Comparison of ENCODE assay signal across 12 mouse cellular contexts in genomic region chr6:49138159-49139051, GRCm38 (mm10).
DNase-seq lines count a peak whose midpoint lies in the region; ATAC-seq lines count a peak whose summit lies in the region.
"Had no signal": no experiment of that assay in that cellular context is flagged by ENCODE, and none has a peak within 500 bp of the region (broad histone marks: within the 10 kb centered on the region; RNA-seq: fewer than 3 reads in every experiment).

No protein-coding gene starts in this region.

- H3K27ac ChIP-seq in neural tube, embryonic 13.5 days (replicated peaks) = 0 out of 2 replicates have a peak overlapping the region, but pooled peaks have one; percentile 6
- no peak overlapping the region for H3K27ac ChIP-seq in neural tube, embryonic 15.5 days (replicated peaks)
- no peak overlapping the region for H3K27ac ChIP-seq in intestine, embryonic 14.5 days (ENCODE audit: low read depth)
- H3K27ac ChIP-seq: kidney, postnatal 0 days; midbrain, embryonic 15.5 days had no signal

- no peak for ATAC-seq in neural tube, embryonic 13.5 days (ENCODE audit: low read depth)
- ATAC-seq in neural tube, embryonic 15.5 days (ENCODE audit: low FRiP score) = no peak
- 0 out of 2 replicates have a peak, but pooled peaks have one; percentile 23 for ATAC-seq in intestine, embryonic 14.5 days (replicated peaks; ENCODE audit: low FRiP score, low TSS enrichment, low read depth)
- ATAC-seq in erythroid progenitor cell, adult 5-6 weeks (replicated peaks; ENCODE audit: low FRiP score, poor library complexity, severe bottlenecking) = no peak
- ATAC-seq: midbrain, embryonic 15.5 days had no signal

- DNase-seq in cerebellum, adult 9-10 months = peak; percentile 13
- peak; percentile 50 for DNase-seq in intestine, embryonic 14.5 days (ENCODE audit: low spot score)
- peak; percentile 5 for DNase-seq in skeletal muscle tissue, adult 2 months (ENCODE audit: low read depth, low spot score)
- DNase-seq in embryo, embryonic 9.5 days (ENCODE audit: extremely low spot score) = no peak
- DNase-seq in kidney, adult 18-20 months = no peak
- DNase-seq: adrenal gland, adult 2 months; right cerebral cortex, postnatal 4 days had no signal

- H3K4me2 ChIP-seq in neural tube, embryonic 13.5 days = no peak overlapping the region
- no peak overlapping the region for H3K4me2 ChIP-seq in neural tube, embryonic 15.5 days
- H3K4me2 ChIP-seq in intestine, embryonic 14.5 days (ENCODE audit: low read length) = no peak overlapping the region
- H3K4me2 ChIP-seq: midbrain, embryonic 15.5 days had no signal

- no peaks in the 10 kb centered on the region for H3K27me3 ChIP-seq in neural tube, embryonic 13.5 days
- H3K27me3 ChIP-seq in neural tube, embryonic 15.5 days (replicated peaks) = no peaks in the 10 kb centered on the region
- no peaks in the 10 kb centered on the region for H3K27me3 ChIP-seq in intestine, embryonic 14.5 days (replicated peaks; ENCODE audit: control insufficient read depth, insufficient read depth, low read length)
- H3K27me3 ChIP-seq: midbrain, embryonic 15.5 days had no signal

- no peak overlapping the region for H3K4me3 ChIP-seq in neural tube, embryonic 13.5 days
- no peak overlapping the region for H3K4me3 ChIP-seq in neural tube, embryonic 15.5 days (replicated peaks)
- no peak overlapping the region for H3K4me3 ChIP-seq in intestine, embryonic 14.5 days (ENCODE audit: low read depth, low read length)
- H3K4me3 ChIP-seq: midbrain, embryonic 15.5 days had no signal

- peaks cover 24% of the 10 kb centered on the region; the same call in 1 of the 2 replicates for H3K4me1 ChIP-seq in neural tube, embryonic 13.5 days (replicated peaks)
- peaks cover 13% of the 10 kb centered on the region for H3K4me1 ChIP-seq in neural tube, embryonic 15.5 days
- peaks cover 15% of the 10 kb centered on the region for H3K4me1 ChIP-seq in intestine, embryonic 14.5 days (replicated peaks; ENCODE audit: control insufficient read depth, insufficient read depth, low read length)
- H3K4me1 ChIP-seq: midbrain, embryonic 15.5 days had no signal

- WGBS in neural tube, embryonic 13.5 days = 79% methylated on average over 17 of the region's 17 CpGs
- WGBS in neural tube, embryonic 15.5 days = 76% methylated on average over 17 of the region's 17 CpGs
- WGBS in intestine, embryonic 14.5 days = 78% methylated on average over 17 of the region's 17 CpGs

- H3K36me3 ChIP-seq in neural tube, embryonic 13.5 days = no peaks in the 10 kb centered on the region
- no peaks in the 10 kb centered on the region for H3K36me3 ChIP-seq in neural tube, embryonic 15.5 days
- H3K36me3 ChIP-seq in intestine, embryonic 14.5 days (ENCODE audit: control insufficient read depth, insufficient read depth, low read length) = peaks cover 7% of the 10 kb centered on the region
- H3K36me3 ChIP-seq: midbrain, embryonic 15.5 days had no signal

- no peak overlapping the region for H3K9ac ChIP-seq in neural tube, embryonic 13.5 days
- H3K9ac ChIP-seq in neural tube, embryonic 15.5 days (replicated peaks) = no peak overlapping the region
- no peak overlapping the region for H3K9ac ChIP-seq in intestine, embryonic 14.5 days (ENCODE audit: low read length)
- H3K9ac ChIP-seq: midbrain, embryonic 15.5 days had no signal

- H3K9me3 ChIP-seq in neural tube, embryonic 13.5 days = no peaks in the 10 kb centered on the region
- no peaks in the 10 kb centered on the region for H3K9me3 ChIP-seq in neural tube, embryonic 15.5 days (replicated peaks)
- H3K9me3 ChIP-seq in intestine, embryonic 14.5 days (ENCODE audit: control insufficient read depth, low read length) = no peaks in the 10 kb centered on the region
- H3K9me3 ChIP-seq: midbrain, embryonic 15.5 days had no signal

Comparison
In these comparisons a context has a peak if more than half of its experiments do, and no peak if none do; other contexts are left out.
1. DNase-seq: peak in cerebellum, adult 9-10 months (single experiment), intestine, embryonic 14.5 days (single experiment) and skeletal muscle tissue, adult 2 months (single experiment); none in embryo, embryonic 9.5 days (single experiment) and kidney, adult 18-20 months (single experiment).